Mouse (Mus musculus) kidney, embryonic 15.5 days (tissue): ENCODE measurements at regions not wholly inside any gene's neighbourhood (a gene's known extent, or its start where the extent isn't known, plus 50 kb on each side); places are given as distances from the start of the nearest gene placed in this dataset.

ENCODE experiments used
- ATAC-seq: fragments of 200-750 bp; cut with Nextera tagmentation; replicated peaks from 2 replicates; pipeline ENCODE4 v1.8.0; 2017; ENCODE audit warnings: moderate TSS enrichment; ENCODE audit not compliant: low FRiP score
- H3K27ac ChIP-seq: fragments of 300-500 bp; sonication (generic); 2 replicates; pipeline ENCODE4 v1.5.1; 2015; ENCODE audit warnings: mild to moderate bottlenecking, inconsistent platforms
- H3K27me3 ChIP-seq: fragments of 300-500 bp; sonication (generic); 2 replicates; pipeline ENCODE4 v1.6.1; 2015; ENCODE audit warnings: inconsistent platforms
- H3K36me3 ChIP-seq: fragments of 300-500 bp; sonication (generic); 2 replicates; pipeline ENCODE4 v1.6.1; 2015; ENCODE audit warnings: inconsistent platforms
- H3K4me1 ChIP-seq: fragments of 300-500 bp; sonication (generic); 2 replicates; pipeline ENCODE4 v1.6.1; 2015; ENCODE audit warnings: inconsistent platforms
- H3K4me2 ChIP-seq: fragments of 300-500 bp; sonication (generic); 2 replicates; pipeline ENCODE4 v1.6.1; 2015; ENCODE audit warnings: moderate library complexity, mild to moderate bottlenecking, inconsistent platforms
- H3K4me3 ChIP-seq: fragments of 300-500 bp; sonication (generic); replicated peaks from 2 replicates; pipeline ENCODE4 v1.5.1; 2015; ENCODE audit warnings: mild to moderate bottlenecking, inconsistent platforms
- H3K9ac ChIP-seq: fragments of 300-500 bp; sonication (generic); 2 replicates; pipeline ENCODE4 v1.6.1; 2015; ENCODE audit warnings: mild to moderate bottlenecking, inconsistent platforms
- H3K9me3 ChIP-seq: fragments of 300-500 bp; sonication (generic); replicated peaks from 2 replicates; pipeline ENCODE4 v1.6.1; 2016; ENCODE audit warnings: inconsistent platforms
- WGBS: fragments of 180-500 bp; shearing (Covaris S2); methylation state at CpG from one replicate; pipeline ENCODE4 v1.1.7; 2015; ENCODE audit warnings: mixed read lengths; 5-methylcytosine and 5-hydroxymethylcytosine counted together

- H3K4me3 ChIP-seq = no peak overlapping the region
- no peak overlapping the region for H3K27ac ChIP-seq
- no peaks in the 10 kb centered on the region for H3K9me3 ChIP-seq
- H3K4me2 ChIP-seq = no peak overlapping the region
- H3K36me3 ChIP-seq = no peaks in the 10 kb centered on the region
- no peaks in the 10 kb centered on the region for H3K27me3 ChIP-seq
- H3K4me1 ChIP-seq = no peaks in the 10 kb centered on the region
- ATAC-seq = no peak
- WGBS = 77% methylated on average over 5 of the region's 5 CpGs
- no peak overlapping the region for H3K9ac ChIP-seq
Observed at GRCm38 (mm10) chr8:116344590-116345222, 160.1 kb upstream of the Dynlrb2 start.

DNA sequence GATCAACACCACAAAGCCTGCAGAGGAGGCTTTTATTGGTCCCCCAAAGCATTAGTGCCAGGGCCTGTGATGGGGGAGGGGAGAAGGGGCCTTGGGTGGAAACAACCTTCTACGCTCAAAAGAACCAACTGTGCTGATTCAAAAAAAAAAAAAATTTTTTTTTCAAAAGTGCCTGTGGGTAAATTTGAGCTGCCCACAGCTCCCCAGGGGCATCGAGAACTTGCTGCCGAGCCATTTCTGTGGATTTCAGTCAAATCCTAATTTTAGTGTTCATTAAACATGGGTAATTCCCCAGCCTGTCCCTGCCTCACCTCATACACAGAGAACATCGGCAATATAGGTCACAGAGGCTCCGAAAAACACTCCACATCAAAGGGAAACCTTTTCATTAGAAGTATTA lies 161.2 kb upstream of the Dynlrb2 start:
- H3K27me3 ChIP-seq = no peaks in the 10 kb centered on the region
- H3K36me3 ChIP-seq = no peaks in the 10 kb centered on the region
- WGBS = 77% methylated on average over 5 of the region's 5 CpGs
- no peak overlapping the region for H3K27ac ChIP-seq
- H3K9ac ChIP-seq = no peak overlapping the region
- H3K4me2 ChIP-seq = no peak overlapping the region
- no peaks in the 10 kb centered on the region for H3K9me3 ChIP-seq
- ATAC-seq = no peak
- no peak overlapping the region for H3K4me3 ChIP-seq
- no peaks in the 10 kb centered on the region for H3K4me1 ChIP-seq

DNA sequence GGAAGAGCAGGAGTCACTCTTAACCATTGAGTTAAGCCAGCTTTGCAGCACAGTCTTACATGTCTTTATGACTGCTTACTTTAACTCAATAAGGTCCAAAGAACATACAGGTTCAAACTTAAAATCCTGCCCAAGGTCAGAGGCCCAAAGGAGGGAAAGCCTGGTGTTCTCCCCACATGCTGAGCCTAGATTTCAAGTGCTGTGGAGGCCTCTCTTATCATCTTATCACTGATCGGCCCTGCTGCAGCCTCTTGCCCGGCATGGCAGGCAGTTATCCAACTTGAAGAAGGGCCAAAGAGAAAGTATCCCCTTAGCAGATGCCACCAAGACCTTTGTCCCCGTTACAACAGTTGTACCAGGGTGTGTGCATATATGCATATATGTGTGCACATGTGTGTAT lies 170.0 kb upstream of the Dynlrb2 start:
- WGBS = 75% methylated on average over 3 of the region's 3 CpGs
- Histone ChIP-seq H3K36me3 (no peaks in the 10 kb centered on the region), H3K9me3 (no peaks in the 10 kb centered on the region), H3K27ac (no peak overlapping the region), H3K27me3 (no peaks in the 10 kb centered on the region), H3K4me2 (no peak overlapping the region), H3K4me3 (no peak overlapping the region), H3K9ac (no peak overlapping the region), H3K4me1 (no peaks in the 10 kb centered on the region)
- no peak for ATAC-seq

DNA sequence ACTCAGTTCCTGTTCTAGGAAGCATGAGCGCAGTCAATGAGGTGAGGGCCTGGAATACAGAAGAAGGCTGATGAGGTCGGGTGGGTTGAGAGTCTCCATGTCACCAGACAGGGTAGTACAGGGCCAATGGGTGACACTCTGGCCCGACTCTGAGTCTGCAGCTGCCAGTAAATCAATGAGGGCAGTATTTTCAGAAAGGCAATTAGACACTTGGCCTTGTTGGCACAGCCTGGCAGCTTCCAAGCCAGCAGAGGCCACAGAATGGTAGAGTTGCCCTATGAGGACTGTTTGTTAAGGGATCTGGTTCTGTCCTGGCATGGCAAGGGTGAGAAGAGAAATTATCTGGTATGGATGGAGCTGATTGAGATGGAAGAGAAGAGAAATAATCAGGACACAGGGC lies 170.7 kb upstream of the Dynlrb2 start:
- no peak for ATAC-seq
- no peaks in the 10 kb centered on the region for H3K27me3 ChIP-seq
- H3K9me3 ChIP-seq = no peaks in the 10 kb centered on the region
- no peaks in the 10 kb centered on the region for H3K4me1 ChIP-seq
- H3K4me3 ChIP-seq = no peak overlapping the region
- no peaks in the 10 kb centered on the region for H3K36me3 ChIP-seq
- no peak overlapping the region for H3K27ac ChIP-seq
- H3K9ac ChIP-seq = no peak overlapping the region
- no peak overlapping the region for H3K4me2 ChIP-seq
- 78% methylated on average over 3 of the region's 3 CpGs for WGBS

GRCm38 (mm10) chr8:116320014-116320680 lies 184.6 kb upstream of the Dynlrb2 start:
- H3K27me3 ChIP-seq = no peaks in the 10 kb centered on the region
- H3K4me3 ChIP-seq = no peak overlapping the region
- no peaks in the 10 kb centered on the region for H3K9me3 ChIP-seq
- peak; percentile 75 for ATAC-seq
- H3K9ac ChIP-seq = no peak overlapping the region
- WGBS = 41% methylated on average over 13 of the region's 13 CpGs
- no peak overlapping the region for H3K4me2 ChIP-seq
- H3K36me3 ChIP-seq = no peaks in the 10 kb centered on the region
- peaks cover 11% of the 10 kb centered on the region for H3K4me1 ChIP-seq
- peak overlapping the region; percentile 41; the same call in 1 of the 2 replicates for H3K27ac ChIP-seq

DNA sequence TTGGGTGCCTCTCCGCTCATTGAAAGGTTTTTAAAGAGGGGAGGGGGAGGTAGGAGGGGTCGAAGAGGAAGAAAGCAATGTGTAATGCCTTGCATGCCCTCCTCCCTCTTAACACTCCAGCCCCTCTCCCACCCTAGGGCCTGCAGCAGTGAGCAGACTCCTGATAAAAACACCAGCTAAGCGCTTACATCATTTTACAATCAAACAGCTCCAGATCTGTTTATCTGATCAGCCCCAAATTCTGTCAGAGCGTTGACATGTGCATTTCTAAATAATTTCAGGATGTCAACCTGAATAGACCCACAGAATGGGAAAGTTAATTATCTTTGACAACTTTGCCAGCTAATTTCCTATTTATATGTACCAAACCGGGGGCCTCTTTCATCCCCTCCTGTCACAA lies 189.4 kb upstream of the Dynlrb2 start:
- WGBS = 42% methylated on average over 5 of the region's 5 CpGs
- no peaks in the 10 kb centered on the region for H3K9me3 ChIP-seq
- ATAC-seq = no peak
- H3K4me1 ChIP-seq = peaks cover 4% of the 10 kb centered on the region
- no peak overlapping the region for H3K27ac ChIP-seq
- H3K4me3 ChIP-seq = no peak overlapping the region
- H3K36me3 ChIP-seq = no peaks in the 10 kb centered on the region
- H3K4me2 ChIP-seq = no peak overlapping the region
- H3K9ac ChIP-seq = no peak overlapping the region
- no peaks in the 10 kb centered on the region for H3K27me3 ChIP-seq

DNA sequence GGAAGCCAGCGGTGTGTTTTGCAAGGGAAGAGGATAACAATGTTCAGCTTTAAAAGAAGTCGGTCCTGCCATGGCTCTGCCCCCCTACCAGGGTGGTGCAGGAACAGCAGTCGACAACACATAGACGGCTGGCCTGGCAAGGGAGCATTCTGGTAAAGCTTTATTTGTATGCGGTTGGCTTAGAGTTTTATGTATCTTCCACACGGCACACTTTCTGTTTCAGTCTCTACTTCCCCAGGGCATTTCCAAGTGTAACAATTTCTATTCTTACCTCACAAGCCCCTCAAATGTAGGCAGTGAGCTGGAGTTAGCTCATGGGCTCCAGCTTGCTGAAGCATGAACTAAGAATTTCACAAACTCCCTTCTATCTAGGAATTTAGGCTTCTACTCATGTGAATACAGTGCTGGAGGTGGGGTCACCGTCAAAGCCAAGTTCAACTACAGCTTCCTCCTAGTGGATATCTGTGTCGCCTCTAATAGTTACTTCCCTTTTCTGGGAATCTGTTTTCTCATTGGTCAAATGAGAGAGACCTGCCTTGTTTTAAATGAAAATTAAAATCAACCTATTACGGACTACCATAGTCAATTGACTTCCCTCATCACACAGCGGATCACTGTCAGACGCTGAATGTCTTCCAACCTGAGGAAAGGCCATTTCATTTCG lies 190.2 kb upstream of the Dynlrb2 start:
- Histone ChIP-seq H3K9ac (no peak overlapping the region), H3K4me1 (no peaks in the 10 kb centered on the region), H3K4me3 (no peak overlapping the region), H3K9me3 (no peaks in the 10 kb centered on the region), H3K27me3 (no peaks in the 10 kb centered on the region), H3K4me2 (no peak overlapping the region), H3K36me3 (no peaks in the 10 kb centered on the region), H3K27ac (no peak overlapping the region)
- no peak for ATAC-seq
- 89% methylated on average over 12 of the region's 12 CpGs for WGBS

DNA sequence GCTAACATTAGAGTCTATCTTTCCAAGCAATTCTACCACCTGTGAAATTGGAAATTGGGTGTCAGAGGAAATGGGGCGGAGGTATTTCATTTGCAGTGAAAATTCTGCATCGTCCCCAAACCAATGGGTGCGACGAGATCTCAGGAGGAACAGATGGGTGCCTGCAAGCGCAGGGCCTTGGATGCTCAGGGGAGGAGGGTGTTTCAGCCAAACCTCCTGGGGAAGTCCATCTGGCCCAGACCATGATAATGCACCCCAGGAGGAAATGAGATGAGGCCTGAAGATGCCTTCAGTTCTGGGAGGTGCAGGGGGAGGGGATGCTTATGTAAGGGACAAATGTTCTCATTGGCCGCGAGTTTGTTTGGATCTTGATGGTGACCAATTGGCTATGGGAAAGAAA lies 205.9 kb upstream of the Dynlrb2 start:
- no peak overlapping the region for H3K4me3 ChIP-seq
- WGBS = 90% methylated on average over 7 of the region's 7 CpGs
- no peak overlapping the region for H3K9ac ChIP-seq
- no peak overlapping the region for H3K4me2 ChIP-seq
- ATAC-seq = no peak
- H3K9me3 ChIP-seq = no peaks in the 10 kb centered on the region
- no peaks in the 10 kb centered on the region for H3K36me3 ChIP-seq
- no peaks in the 10 kb centered on the region for H3K27me3 ChIP-seq
- no peaks in the 10 kb centered on the region for H3K4me1 ChIP-seq
- H3K27ac ChIP-seq = no peak overlapping the region

- H3K4me1 ChIP-seq = no peaks in the 10 kb centered on the region
- H3K27ac ChIP-seq = 0 out of 2 replicates have a peak overlapping the region, but pooled peaks have one; percentile 4
- ATAC-seq = peak; percentile 74
- H3K9ac ChIP-seq = no peak overlapping the region
- WGBS = 50% methylated on average over 6 of the region's 6 CpGs
- no peaks in the 10 kb centered on the region for H3K9me3 ChIP-seq
- no peak overlapping the region for H3K4me2 ChIP-seq
- H3K36me3 ChIP-seq = no peaks in the 10 kb centered on the region
- no peak overlapping the region for H3K4me3 ChIP-seq
- no peaks in the 10 kb centered on the region for H3K27me3 ChIP-seq
Observed at GRCm38 (mm10) chr8:116290671-116291245, 214.0 kb upstream of the Dynlrb2 start.

DNA sequence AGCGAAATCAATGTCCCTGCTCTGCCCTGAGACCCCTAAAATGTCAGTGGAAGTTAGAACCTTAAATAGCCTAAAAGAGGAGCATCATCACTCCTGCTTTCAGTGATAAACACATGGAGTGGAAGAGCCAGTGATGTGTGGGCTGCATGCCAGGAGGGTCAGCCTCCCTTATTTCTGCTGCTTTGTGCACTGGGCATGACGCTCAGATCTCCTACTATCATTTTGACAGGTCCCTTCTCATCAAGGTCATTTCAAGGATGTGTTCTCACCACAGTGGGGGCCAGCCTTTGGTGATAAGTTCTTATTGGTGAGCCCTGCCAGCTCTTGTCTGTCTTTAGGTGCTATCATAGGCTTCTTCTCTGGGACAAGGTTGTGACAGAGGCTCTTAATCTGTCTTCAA lies 215.5 kb upstream of the Dynlrb2 start:
- no peak overlapping the region for H3K4me3 ChIP-seq

GRCm38 (mm10) chr8:116283990-116284389 lies 220.8 kb upstream of the Dynlrb2 start:
- Histone ChIP-seq H3K27ac (no peak overlapping the region), H3K27me3 (0 out of 2 replicates have a peak, but pooled peaks cover 3% of the 10 kb centered on the region), H3K4me1 (no peaks in the 10 kb centered on the region), H3K4me2 (no peak overlapping the region), H3K9ac (no peak overlapping the region), H3K4me3 (no peak overlapping the region), H3K9me3 (no peaks in the 10 kb centered on the region), H3K36me3 (no peaks in the 10 kb centered on the region)
- ATAC-seq = no peak
- WGBS = 17% methylated on average over 2 of the region's 3 CpGs

More for the DNA sequence above, 215.5 kb upstream of the Dynlrb2 start:
- Histone ChIP-seq H3K27me3 (no peaks in the 10 kb centered on the region), H3K9ac (no peak overlapping the region), H3K9me3 (no peaks in the 10 kb centered on the region), H3K4me2 (no peak overlapping the region), H3K36me3 (no peaks in the 10 kb centered on the region), H3K27ac (no peak overlapping the region), H3K4me1 (no peaks in the 10 kb centered on the region)
- WGBS = 52% methylated on average over 2 of the region's 2 CpGs
- ATAC-seq = no peak

DNA sequence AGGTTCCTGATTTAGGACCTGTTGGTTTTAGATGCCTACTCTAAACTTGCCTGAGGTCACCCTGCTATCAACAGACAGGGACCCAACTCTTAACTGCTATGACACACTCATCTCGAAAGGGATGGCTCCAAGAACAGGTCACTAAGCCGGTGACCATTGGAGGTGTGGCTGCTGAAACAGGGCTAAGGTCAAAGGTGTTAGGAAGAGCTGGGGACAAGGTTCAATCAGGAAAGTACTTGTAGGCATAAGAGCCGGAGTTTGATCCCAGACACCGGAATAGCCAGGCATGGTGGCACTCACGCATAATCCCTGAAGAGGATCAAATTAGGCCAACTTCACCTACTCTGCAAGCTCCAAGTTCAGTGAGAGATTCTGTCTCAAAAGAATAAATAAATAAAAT lies 222.4 kb upstream of the Dynlrb2 start:
- Histone ChIP-seq H3K36me3 (no peaks in the 10 kb centered on the region), H3K4me3 (no peak overlapping the region), H3K27ac (no peak overlapping the region), H3K9ac (no peak overlapping the region), H3K4me1 (no peaks in the 10 kb centered on the region), H3K9me3 (no peaks in the 10 kb centered on the region), H3K4me2 (no peak overlapping the region), H3K27me3 (0 out of 2 replicates have a peak, but pooled peaks cover 3% of the 10 kb centered on the region)
- 87% methylated on average over 5 of the region's 5 CpGs for WGBS
- ATAC-seq = no peak
